Mouse (Mus musculus): Measurements from ENCODE around the gene Tubgcp3. TPM values are rescaled to one million over a fixed set of nuclear protein-coding genes. Genes with fewer than 3 reads are reported as not detected.

Tubgcp3 gene
- total RNA-seq (2021), result 10 to 100 TPM; 13.1 to 14.0 TPM
- 20.2 and 34.4 TPM in 2 replicates for polyA plus RNA-seq (2012; rRNA removed)
- long read RNA-seq, transcript Tubgcp3-201 (22 exons, 3,797 nt), result major isoform, 27 of 37 reads
- long read RNA-seq, partial matches to known transcripts, result 0 of 37 reads
- long read RNA-seq, other reads (novel, unspliced or antisense), result 8 of 37 reads

DNA sequence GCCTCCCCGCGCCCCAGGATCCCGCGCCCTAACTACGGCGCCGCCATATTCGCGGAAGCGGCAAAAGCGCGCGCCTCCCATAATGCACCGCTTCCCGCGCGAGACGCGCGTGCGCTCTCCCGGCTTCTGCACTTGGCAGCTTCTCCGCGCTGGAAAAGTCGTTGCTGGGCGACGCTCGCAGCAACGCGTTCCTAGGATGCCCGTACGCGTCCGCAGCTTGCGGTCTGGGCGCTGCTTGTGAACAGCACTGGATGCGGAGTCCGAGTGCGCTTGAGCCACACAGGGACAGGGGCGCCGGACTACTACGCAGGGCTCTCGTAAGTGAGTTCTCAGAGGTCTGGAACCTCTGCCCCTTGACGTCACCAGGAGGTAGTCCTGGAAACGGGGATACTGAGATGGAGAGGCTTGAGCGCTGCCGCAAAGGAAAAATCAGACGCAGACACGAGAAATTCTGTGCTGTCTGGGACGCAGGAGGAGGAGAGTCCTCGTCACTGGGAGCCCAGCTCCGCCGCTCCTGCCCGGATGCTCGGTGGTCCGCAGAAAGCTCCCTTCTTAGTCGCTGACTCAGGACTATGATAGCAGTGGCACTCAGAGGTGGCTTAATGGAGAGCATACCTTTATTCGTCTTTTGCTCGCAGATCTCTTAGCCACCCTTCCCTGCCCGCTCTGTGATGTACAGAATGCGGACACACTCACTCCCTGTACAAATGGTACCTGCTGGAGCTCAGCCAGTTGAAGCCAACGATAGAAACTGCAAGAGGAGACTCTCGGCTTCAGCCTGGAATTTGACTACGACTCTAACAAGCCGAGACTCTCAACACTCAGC, at the start of gene Tubgcp3:
Tubgcp3 (minus strand) TSS at position 193 of the 826 bp plus-strand sequence.
- intact Hi-C loops (cut with DNase I), result loop anchor here (5.0 to 10.0 kb wide), 3 partner anchors 430 to 917 kb away; partner anchors contain the start of genes Dcun1d2 and Tmco3
- H3K4me3 ChIP-seq, result peak within 1 kb of the TSS; percentile 95
- H3K27ac ChIP-seq, result peak within 1 kb of the TSS; percentile 85
- H3K9ac ChIP-seq (ENCODE audit: low read depth, low read length), result peak within 1 kb of the TSS; percentile 89
- no peaks in the 10 kb centered on the region for H3K27me3 ChIP-seq (ENCODE audit: control insufficient read depth, insufficient read depth, low read length)
- peaks cover 2% of the 10 kb centered on the region; the same call in 1 of the 2 replicates for H3K36me3 ChIP-seq (ENCODE audit: control insufficient read depth, insufficient read depth, low read length)
- TF ChIP-seq EP300 (IDR thresholded peaks at IDR 0.05; ENCODE audit: insufficient read depth, low read depth, low read length) (no peak; the same call in none of the 2 replicates), POLR2A (IDR thresholded peaks at IDR 0.05; ENCODE audit: insufficient read depth, low read depth, low read length) (peak; percentile 73)
- peaks cover 6% of the 10 kb centered on the region; the same call in 1 of the 2 replicates for H3K79me2 ChIP-seq (replicated peaks; ENCODE audit: control insufficient read depth, insufficient read depth, low read length)
- peak; percentile 92 to 94 for DNase-seq
- 2% methylated on average over 65 of the region's 65 CpGs for WGBS
- peaks cover 1% of the 10 kb centered on the region for H3K4me1 ChIP-seq (ENCODE audit: control insufficient read depth, insufficient read depth, low read length)

DNA sequence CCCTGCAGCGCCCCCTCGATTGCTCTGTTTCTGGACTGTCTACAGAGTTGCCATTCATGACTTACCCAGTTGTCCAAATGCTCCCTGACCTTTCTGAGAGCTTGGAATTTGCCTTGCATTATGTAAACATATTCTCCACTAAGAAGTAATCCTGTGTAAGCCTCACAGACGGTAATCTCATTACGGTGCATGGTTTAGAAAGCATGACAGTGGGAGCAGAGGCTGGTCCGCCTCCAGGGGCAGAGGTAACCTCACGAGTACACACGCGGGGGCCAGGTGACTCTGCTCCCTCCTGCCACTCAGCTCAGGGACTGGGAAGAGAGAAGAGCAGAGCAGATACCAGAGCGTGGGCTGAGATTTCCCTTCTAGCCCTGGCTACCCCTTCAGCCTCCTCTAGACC, 47.0 kb upstream of the Tubgcp3 start:
- H3K4me3 ChIP-seq, result no peak overlapping the region
- no peak overlapping the region for H3K9ac ChIP-seq (ENCODE audit: low read depth, low read length)
- intact Hi-C loops (cut with DNase I), result no loop called here
- no peaks in the 10 kb centered on the region for H3K36me3 ChIP-seq (ENCODE audit: control insufficient read depth, insufficient read depth, low read length)
- H3K79me2 ChIP-seq (replicated peaks; ENCODE audit: control insufficient read depth, insufficient read depth, low read length), result no peaks in the 10 kb centered on the region
- WGBS, result 75% methylated on average over 9 of the region's 9 CpGs
- no peak for DNase-seq
- no peak overlapping the region for H3K27ac ChIP-seq
- TF ChIP-seq EP300 (IDR thresholded peaks at IDR 0.05; ENCODE audit: insufficient read depth, low read depth, low read length) (no peak), POLR2A (IDR thresholded peaks at IDR 0.05; ENCODE audit: insufficient read depth, low read depth, low read length) (no peak), CTCF (IDR thresholded peaks at IDR 0.05) (no peak)
- H3K4me1 ChIP-seq (ENCODE audit: control insufficient read depth, insufficient read depth, low read length), result no peaks in the 10 kb centered on the region
- H3K27me3 ChIP-seq (ENCODE audit: control insufficient read depth, insufficient read depth, low read length), result no peaks in the 10 kb centered on the region

DNA sequence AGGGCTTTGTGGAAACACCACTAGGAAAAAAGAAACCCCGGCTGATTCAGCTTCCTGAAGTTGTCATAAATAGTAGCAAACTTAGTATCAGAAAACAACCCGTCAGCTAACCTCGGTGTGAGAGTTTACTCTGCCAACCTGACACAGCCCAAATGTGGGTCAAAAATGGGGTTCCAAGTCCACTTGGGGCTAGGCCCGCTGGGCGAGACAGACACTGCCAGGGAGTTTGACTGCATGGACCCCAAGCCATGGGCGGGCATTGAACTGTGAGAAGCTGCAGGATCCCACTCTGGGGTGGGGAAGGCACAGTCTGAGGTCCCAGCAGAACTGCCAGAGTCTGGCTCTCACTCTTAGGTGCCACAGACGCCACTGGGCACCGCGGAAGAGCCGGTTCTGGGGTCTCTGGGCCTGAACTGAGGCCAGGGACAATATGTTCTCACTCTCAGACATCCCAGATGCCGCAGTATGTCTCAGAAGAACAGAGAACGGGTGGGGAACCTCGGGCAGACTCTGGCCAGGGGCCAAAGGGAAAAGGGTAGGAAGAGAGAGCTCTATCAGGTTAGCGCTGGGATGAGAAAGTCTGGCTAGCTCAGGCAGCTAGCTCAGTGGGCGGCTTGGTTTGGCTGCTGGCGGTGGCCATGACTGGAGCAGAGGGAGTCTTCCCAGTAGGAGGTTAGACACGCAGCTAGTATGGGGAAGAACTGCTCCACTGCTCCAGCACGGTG, 44.0 kb upstream of the Tubgcp3 start:
- no peaks in the 10 kb centered on the region for H3K36me3 ChIP-seq (ENCODE audit: control insufficient read depth, insufficient read depth, low read length)
- DNase-seq, result no peak
- TF ChIP-seq POLR2A (IDR thresholded peaks at IDR 0.05; ENCODE audit: insufficient read depth, low read depth, low read length) (no peak), EP300 (IDR thresholded peaks at IDR 0.05; ENCODE audit: insufficient read depth, low read depth, low read length) (no peak), CTCF (IDR thresholded peaks at IDR 0.05) (no peak)
- no peaks in the 10 kb centered on the region for H3K27me3 ChIP-seq (ENCODE audit: control insufficient read depth, insufficient read depth, low read length)
- no peak overlapping the region for H3K27ac ChIP-seq
- H3K9ac ChIP-seq (ENCODE audit: low read depth, low read length), result no peak overlapping the region
- no peak overlapping the region for H3K4me3 ChIP-seq
- intact Hi-C loops (cut with DNase I), result no loop called here
- 69% methylated on average over 18 of the region's 18 CpGs for WGBS
- no peaks in the 10 kb centered on the region for H3K79me2 ChIP-seq (replicated peaks; ENCODE audit: control insufficient read depth, insufficient read depth, low read length)
- H3K4me1 ChIP-seq (ENCODE audit: control insufficient read depth, insufficient read depth, low read length), result no peaks in the 10 kb centered on the region

DNA sequence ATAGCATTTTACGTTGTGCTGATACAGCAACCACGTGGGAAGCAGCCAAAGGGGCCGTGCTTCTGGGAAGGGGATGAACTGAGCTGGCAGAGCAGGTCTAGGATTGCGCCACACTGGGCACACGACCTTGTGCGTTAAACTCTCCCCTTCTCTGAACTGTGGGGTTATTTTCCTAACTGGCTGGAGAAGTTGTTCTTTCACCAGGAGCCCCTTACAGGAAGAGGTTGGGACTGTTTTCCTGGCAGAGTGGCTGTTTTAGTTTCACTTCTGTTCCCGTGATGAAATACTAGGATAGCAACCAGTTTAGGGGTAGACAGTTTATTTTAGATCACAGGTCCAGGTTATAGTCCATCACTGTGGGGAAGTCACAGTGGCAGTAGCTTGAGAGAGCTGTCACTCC, 39.6 kb upstream of the Tubgcp3 start:
- Histone ChIP-seq H3K27me3 (ENCODE audit: control insufficient read depth, insufficient read depth, low read length) (peaks cover 2% of the 10 kb centered on the region; the same call in 1 of the 2 replicates), H3K4me3 (no peak overlapping the region), H3K9ac (ENCODE audit: low read depth, low read length) (no peak overlapping the region), H3K36me3 (ENCODE audit: control insufficient read depth, insufficient read depth, low read length) (no peaks in the 10 kb centered on the region), H3K79me2 (replicated peaks; ENCODE audit: control insufficient read depth, insufficient read depth, low read length) (no peaks in the 10 kb centered on the region), H3K4me1 (ENCODE audit: control insufficient read depth, insufficient read depth, low read length) (no peaks in the 10 kb centered on the region), H3K27ac (no peak overlapping the region)
- TF ChIP-seq EP300 (IDR thresholded peaks at IDR 0.05; ENCODE audit: insufficient read depth, low read depth, low read length), result no peak
- no peak for TF ChIP-seq CTCF (IDR thresholded peaks at IDR 0.05)
- TF ChIP-seq POLR2A (IDR thresholded peaks at IDR 0.05; ENCODE audit: insufficient read depth, low read depth, low read length), result no peak
- intact Hi-C loops (cut with DNase I), result no loop called here
- no peak for DNase-seq
- 71% methylated on average over 7 of the region's 7 CpGs for WGBS

DNA sequence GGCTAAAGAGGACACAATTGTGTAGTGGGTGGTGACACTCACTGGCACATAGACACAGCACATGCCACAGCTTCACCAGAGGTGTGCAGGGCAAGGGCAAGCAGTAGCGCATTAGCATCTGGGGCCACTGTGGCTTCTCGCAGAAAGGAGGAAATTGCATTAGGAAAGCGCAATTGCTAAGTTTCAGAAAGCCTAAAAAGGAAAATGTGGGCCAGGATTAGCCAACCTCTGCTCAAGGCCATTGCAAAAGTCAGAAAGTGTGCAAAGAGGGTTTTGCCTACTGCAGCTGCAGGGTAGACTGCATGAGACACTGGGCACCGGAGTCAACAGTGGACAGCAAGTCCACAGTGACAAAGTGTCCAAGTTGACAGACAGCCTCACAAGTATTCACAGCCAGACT, 31.5 kb upstream of the Tubgcp3 start:
- no peaks in the 10 kb centered on the region for H3K4me1 ChIP-seq (ENCODE audit: control insufficient read depth, insufficient read depth, low read length)
- H3K27me3 ChIP-seq (ENCODE audit: control insufficient read depth, insufficient read depth, low read length), result peaks cover 2% of the 10 kb centered on the region; the same call in 1 of the 2 replicates
- no peak for TF ChIP-seq POLR2A (IDR thresholded peaks at IDR 0.05; ENCODE audit: insufficient read depth, low read depth, low read length)
- TF ChIP-seq CTCF (IDR thresholded peaks at IDR 0.05), result no peak
- TF ChIP-seq EP300 (IDR thresholded peaks at IDR 0.05; ENCODE audit: insufficient read depth, low read depth, low read length), result no peak
- intact Hi-C loops (cut with DNase I), result no loop called here
- H3K27ac ChIP-seq, result no peak overlapping the region
- H3K79me2 ChIP-seq (replicated peaks; ENCODE audit: control insufficient read depth, insufficient read depth, low read length), result no peaks in the 10 kb centered on the region
- no peak overlapping the region for H3K4me3 ChIP-seq
- no peak overlapping the region for H3K9ac ChIP-seq (ENCODE audit: low read depth, low read length)
- no peaks in the 10 kb centered on the region for H3K36me3 ChIP-seq (ENCODE audit: control insufficient read depth, insufficient read depth, low read length)
- DNase-seq, result no peak
- WGBS, result 83% methylated on average over 4 of the region's 4 CpGs

All from heart, adult 2 months (tissue).